Mouse (Mus musculus) stomach, embryonic 14.5 days (tissue): ENCODE data around the gene Cntn5. TPM values are rescaled to one million over a fixed set of nuclear protein-coding genes. Genes with fewer than 3 reads are reported as not detected.
A peak's percentile ranks its signal among the peaks of the same experiment; 100 is the strongest.

ENCODE experiments used
- ATAC-seq: fragments of 200-750 bp; cut with Nextera tagmentation; 2 replicates; pipeline ENCODE4 v1.8.0; 2017; ENCODE audit warnings: low read depth, moderate TSS enrichment; ENCODE audit not compliant: insufficient number of reproducible peaks, insufficient read depth, low FRiP score
- H3K27ac ChIP-seq: fragments of 300-500 bp; sonication (generic); 2 replicates; pipeline ENCODE4 v1.5.1; 2014; ENCODE audit warnings: mild to moderate bottlenecking, low read length, moderate library complexity, mixed read lengths
- H3K27me3 ChIP-seq: fragments of 300-500 bp; sonication (generic); 2 replicates; pipeline ENCODE4 v1.6.1; 2014; ENCODE audit warnings: low read length, control low read depth, mixed read lengths; ENCODE audit not compliant: control insufficient read depth, insufficient read depth
- H3K36me3 ChIP-seq: fragments of 300-500 bp; sonication (generic); 2 replicates; pipeline ENCODE4 v1.6.1; 2014; ENCODE audit warnings: mild to moderate bottlenecking, control low read depth, low read length, moderate library complexity, mixed read lengths; ENCODE audit not compliant: control insufficient read depth, insufficient read depth
- H3K4me1 ChIP-seq: fragments of 300-500 bp; sonication (generic); 2 replicates; pipeline ENCODE4 v1.6.1; 2014; ENCODE audit warnings: low read length, control low read depth, mixed read lengths; ENCODE audit not compliant: control insufficient read depth, insufficient read depth
- H3K4me2 ChIP-seq: fragments of 300-500 bp; sonication (generic); replicated peaks from 2 replicates; pipeline ENCODE4 v1.6.1; 2014; ENCODE audit warnings: low read depth, low read length, control low read depth
- H3K4me3 ChIP-seq: fragments of 300-500 bp; sonication (generic); 2 replicates; pipeline ENCODE4 v1.5.1; 2014; ENCODE audit warnings: low read depth, low read length, control low read depth
- H3K9ac ChIP-seq: fragments of 300-500 bp; sonication (generic); replicated peaks from 2 replicates; pipeline ENCODE4 v1.6.1; 2014; ENCODE audit warnings: low read depth, mild to moderate bottlenecking, control low read depth, low read length, moderate library complexity, mixed read lengths
- H3K9me3 ChIP-seq: fragments of 300-500 bp; sonication (generic); 2 replicates; pipeline ENCODE4 v1.6.1; 2016; ENCODE audit warnings: low read depth, low read length, control low read depth; ENCODE audit not compliant: control insufficient read depth
- WGBS: fragments of 180-500 bp; shearing (Covaris S2); extraction: QIAGEN DNeasy Blood & Tissue Kit; methylation state at CpG from one replicate; pipeline ENCODE4 v1.1.7; 2014; 5-methylcytosine and 5-hydroxymethylcytosine counted together
- polyA plus RNA-seq: library from polyadenylated mRNA; unstranded; fragments of >200 nt; fragmentation: Nextera tagmentation; extraction: Ambion mirVana; gene quantifications from 2 replicates; pipeline ENCODE4 v1.2.1, GENCODE M21; 2014

The Cntn5 gene
- 0.14 and 0.20 TPM in 2 replicates for polyA plus RNA-seq

DNA sequence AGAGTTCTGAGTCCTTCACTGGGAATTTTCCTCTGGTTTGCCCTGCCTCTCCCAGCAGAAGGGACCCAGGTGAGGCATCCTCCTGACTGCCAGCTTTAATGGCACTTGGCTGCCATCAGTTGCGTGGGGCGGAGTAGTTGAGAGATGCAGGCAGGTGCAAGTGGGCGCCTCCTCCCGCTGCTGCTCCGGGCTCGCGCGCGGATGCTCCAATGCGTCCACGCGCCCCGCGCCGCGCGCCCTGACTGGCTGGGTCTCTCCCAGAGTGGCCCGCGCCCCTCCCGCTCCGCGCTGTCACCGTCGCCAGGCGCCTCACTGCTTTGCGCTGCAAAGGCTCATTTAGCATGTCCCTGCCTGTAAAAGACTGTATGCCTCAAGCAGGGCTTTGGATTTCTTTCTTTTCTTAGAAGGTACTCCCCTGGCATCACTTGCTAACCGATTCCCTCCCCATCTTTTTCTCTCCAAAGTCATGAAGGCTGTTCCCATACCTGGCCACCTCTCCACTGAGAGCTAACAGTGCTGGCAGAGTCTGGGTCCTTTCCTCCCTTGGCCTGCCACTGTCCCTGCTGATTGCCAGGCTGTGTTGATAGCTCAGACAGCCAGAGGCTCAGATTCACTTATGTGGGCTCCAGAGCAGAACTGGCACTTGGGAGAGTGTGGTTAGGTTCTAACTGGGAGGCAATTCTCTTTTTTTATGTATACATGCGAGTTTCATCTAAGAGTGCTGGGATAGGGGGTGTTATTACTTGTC, at the start of gene Cntn5:
Gene Cntn5 (minus strand): TSS at position 160 of the 748 bp plus-strand sequence.
- 6% methylated on average over 28 of the region's 28 CpGs for WGBS
- H3K9me3 ChIP-seq = no peaks in the 10 kb centered on the region
- 0 out of 2 replicates have a peak, but pooled peaks cover 2% of the 10 kb centered on the region for H3K4me1 ChIP-seq
- no peak within 1 kb of the TSS for H3K27ac ChIP-seq
- H3K9ac ChIP-seq = no peak within 1 kb of the TSS
- peak within 1 kb of the TSS; percentile 53 for H3K4me2 ChIP-seq
- no peaks in the 10 kb centered on the region for H3K36me3 ChIP-seq
- peaks cover 3% of the 10 kb centered on the region; the same call in 1 of the 2 replicates for H3K27me3 ChIP-seq
- peak within 1 kb of the TSS; percentile 12; the same call in 1 of the 2 replicates for H3K4me3 ChIP-seq
- no peak for ATAC-seq

DNA sequence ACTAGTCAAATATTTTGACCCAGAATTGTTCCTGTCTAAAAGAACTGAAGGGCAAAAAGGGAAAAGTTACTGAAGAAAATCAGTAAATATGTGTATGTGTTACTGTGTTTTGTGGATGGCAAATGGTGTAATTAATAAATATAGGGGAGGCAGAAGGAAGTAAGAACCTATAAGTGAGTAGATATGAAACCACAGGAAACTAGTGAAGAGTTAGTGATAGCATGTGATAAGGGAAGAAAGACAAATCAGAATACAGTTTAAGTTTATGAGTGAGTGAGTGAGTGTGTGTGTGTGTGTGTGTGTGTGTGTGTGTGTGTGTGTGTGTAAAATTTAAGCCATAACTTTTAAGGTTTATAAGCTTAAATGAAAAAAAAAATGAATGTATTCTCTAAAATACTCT, 45.9 kb upstream of the Cntn5 start:
- Histone ChIP-seq H3K4me1 (no peaks in the 10 kb centered on the region), H3K27ac (no peak overlapping the region), H3K4me2 (no peak overlapping the region), H3K9me3 (no peaks in the 10 kb centered on the region), H3K4me3 (no peak overlapping the region), H3K9ac (no peak overlapping the region), H3K36me3 (no peaks in the 10 kb centered on the region), H3K27me3 (no peaks in the 10 kb centered on the region)
- ATAC-seq = no peak

DNA sequence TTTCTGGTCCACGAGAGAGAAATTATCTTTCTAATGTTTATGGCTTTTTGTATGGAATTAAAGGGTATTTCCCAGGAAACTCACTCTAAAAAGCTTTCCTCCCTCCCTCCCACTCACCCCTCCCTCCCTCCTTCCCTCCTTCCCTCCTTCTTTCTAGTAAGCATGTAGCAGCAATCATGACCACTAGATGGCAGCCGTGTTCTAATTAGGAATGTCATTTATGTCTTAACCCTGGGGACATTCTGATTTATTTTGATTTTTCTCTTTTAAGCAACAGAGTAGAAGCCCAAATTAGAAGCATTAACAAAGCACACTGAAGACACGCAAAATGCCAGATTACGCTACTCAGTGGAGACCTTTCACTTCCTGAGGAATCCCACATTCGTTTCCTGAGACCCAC, 5.0 kb upstream of the Cntn5 start:
- WGBS = 16% methylated on average over 5 of the region's 5 CpGs
- Histone ChIP-seq H3K27ac (no peak overlapping the region), H3K4me1 (0 out of 2 replicates have a peak, but pooled peaks cover 2% of the 10 kb centered on the region), H3K27me3 (no peaks in the 10 kb centered on the region), H3K4me2 (no peak overlapping the region), H3K9ac (no peak overlapping the region), H3K4me3 (no peak overlapping the region), H3K9me3 (no peaks in the 10 kb centered on the region), H3K36me3 (no peaks in the 10 kb centered on the region)
- ATAC-seq = no peak

DNA sequence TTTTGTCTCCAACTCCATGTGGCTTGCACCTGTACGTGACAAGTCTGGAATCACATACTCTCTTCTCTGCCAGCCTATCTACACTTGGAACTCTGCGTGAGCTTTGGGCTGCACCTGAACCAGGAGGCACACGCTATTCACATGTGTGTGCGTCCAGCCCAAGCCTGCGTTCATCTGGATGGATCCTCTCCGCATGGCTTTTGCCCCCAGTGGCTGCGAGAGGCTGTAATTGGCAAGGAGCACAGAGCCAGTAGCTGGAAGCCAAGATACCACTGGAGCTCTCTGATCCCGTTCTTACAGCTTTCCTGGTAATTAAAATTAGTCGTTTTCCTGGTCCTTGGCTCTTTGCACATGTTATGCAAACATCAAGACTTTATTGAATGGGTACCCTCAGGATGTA, 1.1 kb upstream of the Cntn5 start:
- peaks cover 3% of the 10 kb centered on the region; the same call in 1 of the 2 replicates for H3K27me3 ChIP-seq
- no peak overlapping the region for H3K4me2 ChIP-seq
- H3K36me3 ChIP-seq = no peaks in the 10 kb centered on the region
- ATAC-seq = no peak
- WGBS = 76% methylated on average over 9 of the region's 9 CpGs
- no peak overlapping the region for H3K4me3 ChIP-seq
- no peak overlapping the region for H3K27ac ChIP-seq
- no peaks in the 10 kb centered on the region for H3K9me3 ChIP-seq
- H3K9ac ChIP-seq = no peak overlapping the region
- H3K4me1 ChIP-seq = 0 out of 2 replicates have a peak, but pooled peaks cover 2% of the 10 kb centered on the region

GRCm38 (mm10) chr9:10879758-10880157, 24.8 kb downstream of the Cntn5 start:
- Histone ChIP-seq H3K27ac (no peak overlapping the region), H3K9ac (no peak overlapping the region), H3K4me2 (no peak overlapping the region), H3K27me3 (no peaks in the 10 kb centered on the region), H3K9me3 (no peaks in the 10 kb centered on the region), H3K4me3 (no peak overlapping the region), H3K36me3 (no peaks in the 10 kb centered on the region), H3K4me1 (no peaks in the 10 kb centered on the region)
- ATAC-seq = no peak
- 62% methylated on average over 1 of the region's 1 CpGs for WGBS

DNA sequence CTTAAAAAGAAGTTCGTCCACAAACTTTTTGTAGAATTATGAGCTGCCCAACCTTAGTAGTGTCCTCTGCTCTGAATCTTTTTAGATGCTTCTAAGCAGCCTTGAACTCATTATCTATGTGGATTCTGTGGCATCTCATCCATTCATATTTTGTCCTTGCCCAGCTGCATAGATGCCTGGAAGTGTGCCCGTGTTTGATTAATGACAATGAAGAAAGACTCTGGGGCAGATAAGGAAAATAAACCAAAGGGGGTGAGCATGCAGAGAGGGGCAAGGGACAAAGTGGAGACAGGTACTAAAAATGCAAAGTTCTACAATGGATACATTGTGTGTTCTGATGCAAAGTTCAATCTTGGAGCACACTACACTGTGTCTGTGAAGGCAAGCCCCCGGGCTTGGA, 30.7 kb downstream of the Cntn5 start:
- no peaks in the 10 kb centered on the region for H3K9me3 ChIP-seq
- no peak overlapping the region for H3K27ac ChIP-seq
- H3K9ac ChIP-seq = no peak overlapping the region
- ATAC-seq = no peak
- no peak overlapping the region for H3K4me3 ChIP-seq
- 68% methylated on average over 3 of the region's 3 CpGs for WGBS
- no peak overlapping the region for H3K4me2 ChIP-seq
- H3K36me3 ChIP-seq = no peaks in the 10 kb centered on the region
- no peaks in the 10 kb centered on the region for H3K4me1 ChIP-seq
- H3K27me3 ChIP-seq = no peaks in the 10 kb centered on the region

GRCm38 (mm10) chr9:10856204-10856892, 48.2 kb downstream of the Cntn5 start:
- Histone ChIP-seq H3K4me1 (no peaks in the 10 kb centered on the region), H3K27ac (no peak overlapping the region), H3K9ac (no peak overlapping the region), H3K9me3 (no peaks in the 10 kb centered on the region), H3K27me3 (no peaks in the 10 kb centered on the region), H3K36me3 (no peaks in the 10 kb centered on the region), H3K4me3 (no peak overlapping the region), H3K4me2 (no peak overlapping the region)
- WGBS = 85% methylated on average over 3 of the region's 3 CpGs
- no peak for ATAC-seq

DNA sequence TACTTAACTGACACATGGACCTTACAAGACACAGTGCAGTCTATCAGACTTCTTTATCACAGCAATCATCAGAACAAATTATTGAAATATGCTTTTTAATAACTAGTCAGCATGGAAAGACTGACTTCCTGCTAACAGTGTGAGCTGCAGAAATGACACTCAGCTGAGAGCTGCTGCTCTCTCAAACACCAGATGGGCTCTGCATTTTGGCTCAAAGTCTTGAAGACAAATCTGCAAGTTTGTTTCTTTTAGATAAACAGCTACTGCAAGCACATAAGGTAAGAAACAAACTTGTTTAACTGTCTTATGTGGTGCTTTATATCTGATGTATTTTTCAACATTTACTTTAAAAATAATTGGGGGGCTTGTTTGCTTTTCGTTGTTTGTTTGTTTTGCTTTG, 87.9 kb downstream of the Cntn5 start:
- 74% methylated on average over 1 of the region's 1 CpGs for WGBS
- Histone ChIP-seq H3K27me3 (no peaks in the 10 kb centered on the region), H3K9me3 (no peaks in the 10 kb centered on the region)

More for the DNA sequence above, 87.9 kb downstream of the Cntn5 start:
- Histone ChIP-seq H3K27ac (no peak overlapping the region), H3K4me1 (no peaks in the 10 kb centered on the region), H3K4me3 (no peak overlapping the region), H3K36me3 (no peaks in the 10 kb centered on the region), H3K9ac (no peak overlapping the region), H3K4me2 (no peak overlapping the region)
- no peak for ATAC-seq
